Mouse (Mus musculus) E14TG2a.4 (cell line): Measurements from ENCODE around the gene Dppa1.

Experiments
- CTCF ChIP-seq: conservative IDR thresholded peaks from 2 replicates; pipeline ENCODE4 v1.5.1; 2014; ENCODE audit warnings: low read length
- POU5F1 ChIP-seq: IDR thresholded peaks from 2 replicates; pipeline ENCODE4 v1.6.1; 2014; ENCODE audit warnings: low read length, borderline replicate concordance

DNA sequence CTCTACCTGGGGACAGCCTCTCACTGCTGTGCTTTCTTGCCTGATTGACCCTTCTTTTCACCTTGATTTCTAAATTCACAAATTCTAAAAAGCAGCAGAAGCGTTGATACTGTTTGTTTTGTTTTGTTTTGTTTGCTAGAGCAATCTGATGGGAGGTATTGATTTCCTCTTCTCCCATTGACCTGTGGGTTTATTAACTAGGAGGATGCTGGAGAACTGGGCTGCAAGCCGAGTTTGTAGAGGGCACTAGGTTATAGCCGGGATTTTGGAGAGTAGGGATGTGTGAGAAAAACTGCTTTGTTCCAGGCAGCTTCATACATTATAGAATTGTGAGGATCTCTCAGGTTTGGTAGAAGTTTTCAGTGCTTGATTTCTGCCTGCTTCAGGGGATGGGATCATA, 48.6 kb downstream of the Dppa1 start:
- TF ChIP-seq CTCF (no peak), POU5F1 (no peak)
